Mouse (Mus musculus): ENCODE measurements around the gene Trappc6a. TPM values are rescaled to one million over a fixed set of nuclear protein-coding genes. Genes with fewer than 3 reads are reported as not detected.

The Trappc6a gene
- polyA plus RNA-seq, 1 experiment from 2014 or later: 94.2 TPM

GRCm38 (mm10) chr7:19563884-19564283 lies 55.7 kb downstream of the Trappc6a start:
- peaks cover 5% of the 10 kb centered on the region for H3K9me3 ChIP-seq (ENCODE audit: low read length)
- H3K36me3 ChIP-seq (ENCODE audit: insufficient read depth, low read length): peaks cover 19% of the 10 kb centered on the region
- H3K4me2 ChIP-seq (replicated peaks; ENCODE audit: low read depth, low read length): no peak overlapping the region
- H3K27ac ChIP-seq (ENCODE audit: low read length): no peak overlapping the region
- WGBS: 81% methylated on average over 3 of the region's 3 CpGs
- H3K4me3 ChIP-seq (ENCODE audit: low read length): no peak overlapping the region
- peaks cover 29% of the 10 kb centered on the region for H3K4me1 ChIP-seq (ENCODE audit: insufficient read depth, low read length)
- H3K9ac ChIP-seq (replicated peaks; ENCODE audit: low read length): no peak overlapping the region; the same call in 1 of the 2 replicates
- no peaks in the 10 kb centered on the region for H3K27me3 ChIP-seq (ENCODE audit: insufficient read depth, low read length)
- ATAC-seq (ENCODE audit: low FRiP score, low TSS enrichment): no peak

GRCm38 (mm10) chr7:19564455-19564854 lies 56.3 kb downstream of the Trappc6a start:
- WGBS: 94% methylated on average over 4 of the region's 4 CpGs
- H3K27ac ChIP-seq (ENCODE audit: low read length): no peak overlapping the region
- H3K36me3 ChIP-seq (ENCODE audit: insufficient read depth, low read length): peaks cover 24% of the 10 kb centered on the region
- ATAC-seq (ENCODE audit: low FRiP score, low TSS enrichment): no peak
- H3K9me3 ChIP-seq (ENCODE audit: low read length): peaks cover 5% of the 10 kb centered on the region
- peaks cover 23% of the 10 kb centered on the region for H3K4me1 ChIP-seq (ENCODE audit: insufficient read depth, low read length)
- no peak overlapping the region for H3K4me2 ChIP-seq (replicated peaks; ENCODE audit: low read depth, low read length)
- no peak overlapping the region for H3K9ac ChIP-seq (replicated peaks; ENCODE audit: low read length)
- no peak overlapping the region for H3K4me3 ChIP-seq (ENCODE audit: low read length)
- H3K27me3 ChIP-seq (ENCODE audit: insufficient read depth, low read length): no peaks in the 10 kb centered on the region

Other genes starting within 250 kb of the Trappc6a start
- gene Vasp, start 236.6 kb upstream of the Trappc6a start, polyA plus RNA-seq (2015; fragmentation: Nextera tagmentation; extraction: Ambion mirVana): 81.0 and 86.9 TPM in 2 replicates
- 0.22 TPM in 1 of 2 replicates, not detected in the other for gene Ppm1n, start 228.3 kb upstream of the Trappc6a start, polyA plus RNA-seq (2015; fragmentation: Nextera tagmentation; extraction: Ambion mirVana)
- 8.0 and 9.4 TPM in 2 replicates for gene Rtn2, start 225.8 kb upstream of the Trappc6a start, polyA plus RNA-seq (2015; fragmentation: Nextera tagmentation; extraction: Ambion mirVana)
- gene Fosb, start 198.3 kb upstream of the Trappc6a start, polyA plus RNA-seq (2015; fragmentation: Nextera tagmentation; extraction: Ambion mirVana): 0.17 and 0.22 TPM in 2 replicates
- gene Ercc1, start 163.6 kb upstream of the Trappc6a start, polyA plus RNA-seq (2015; fragmentation: Nextera tagmentation; extraction: Ambion mirVana): 81.8 and 86.1 TPM in 2 replicates
- 25.0 and 27.7 TPM in 2 replicates for gene Cd3eap, start 148.9 kb upstream of the Trappc6a start, polyA plus RNA-seq (2015; fragmentation: Nextera tagmentation; extraction: Ambion mirVana)
- gene Ppp1r13l, start 148.6 kb upstream of the Trappc6a start, polyA plus RNA-seq (2015; fragmentation: Nextera tagmentation; extraction: Ambion mirVana): 3.3 and 4.0 TPM in 2 replicates
- gene Ercc2, start 126.4 kb upstream of the Trappc6a start, polyA plus RNA-seq (2015; fragmentation: Nextera tagmentation; extraction: Ambion mirVana): 16.7 and 19.0 TPM in 2 replicates
- 7.0 and 8.5 TPM in 2 replicates for gene Klc3, start 104.3 kb upstream of the Trappc6a start, polyA plus RNA-seq (2015; fragmentation: Nextera tagmentation; extraction: Ambion mirVana)
- 18.6 and 28.2 TPM in 2 replicates for gene Ckm, start 103.6 kb upstream of the Trappc6a start, polyA plus RNA-seq (2015; fragmentation: Nextera tagmentation; extraction: Ambion mirVana)
- 6.8 and 6.9 TPM in 2 replicates for gene Mark4, start 49.6 kb upstream of the Trappc6a start, polyA plus RNA-seq (2015; fragmentation: Nextera tagmentation; extraction: Ambion mirVana)
- 2.9 and 3.8 TPM in 2 replicates for gene Exoc3l2, start 45.1 kb upstream of the Trappc6a start, polyA plus RNA-seq (2015; fragmentation: Nextera tagmentation; extraction: Ambion mirVana)
- gene Bloc1s3, start within 50 bp of the Trappc6a start, polyA plus RNA-seq (2015; fragmentation: Nextera tagmentation; extraction: Ambion mirVana): 1.8 and 2.2 TPM in 2 replicates
- 0.11 and 0.14 TPM in 2 replicates for gene Nkpd1, start 9.4 kb downstream of the Trappc6a start, polyA plus RNA-seq (2015; fragmentation: Nextera tagmentation; extraction: Ambion mirVana)
- 21.9 and 23.9 TPM in 2 replicates for gene Ppp1r37, start 54.7 kb downstream of the Trappc6a start, polyA plus RNA-seq (2015; fragmentation: Nextera tagmentation; extraction: Ambion mirVana)
- 0.46 and 0.71 TPM in 2 replicates for gene Zfp296, start 68.9 kb downstream of the Trappc6a start, polyA plus RNA-seq (2015; fragmentation: Nextera tagmentation; extraction: Ambion mirVana)
- gene Gemin7, start 69.2 kb downstream of the Trappc6a start, polyA plus RNA-seq (2015; fragmentation: Nextera tagmentation; extraction: Ambion mirVana): 169 and 183 TPM in 2 replicates
- 52.6 and 55.8 TPM in 2 replicates for gene Clasrp, start 96.1 kb downstream of the Trappc6a start, polyA plus RNA-seq (2015; fragmentation: Nextera tagmentation; extraction: Ambion mirVana)
- 10.6 and 10.7 TPM in 2 replicates for gene Relb, start 121.0 kb downstream of the Trappc6a start, polyA plus RNA-seq (2015; fragmentation: Nextera tagmentation; extraction: Ambion mirVana)
- 90.9 and 94.6 TPM in 2 replicates for gene Clptm1, start 156.6 kb downstream of the Trappc6a start, polyA plus RNA-seq (2015; fragmentation: Nextera tagmentation; extraction: Ambion mirVana)
- 2.8 and 4.7 TPM in 2 replicates for gene Apoc2, start 169.5 kb downstream of the Trappc6a start, polyA plus RNA-seq (2015; fragmentation: Nextera tagmentation; extraction: Ambion mirVana)
- 1.1 TPM in 1 of 2 replicates, not detected in the other for gene Gm44805, start 173.0 kb downstream of the Trappc6a start, polyA plus RNA-seq (2015; fragmentation: Nextera tagmentation; extraction: Ambion mirVana)
- gene Apoc4, start 173.1 kb downstream of the Trappc6a start, polyA plus RNA-seq (2015; fragmentation: Nextera tagmentation; extraction: Ambion mirVana): 1.6 and 2.2 TPM in 2 replicates
- gene Apoc1, start 184.3 kb downstream of the Trappc6a start, polyA plus RNA-seq (2015; fragmentation: Nextera tagmentation; extraction: Ambion mirVana): 13.4 and 16.1 TPM in 2 replicates
- gene Apoe, start 190.8 kb downstream of the Trappc6a start, polyA plus RNA-seq (2015; fragmentation: Nextera tagmentation; extraction: Ambion mirVana): 291 and 312 TPM in 2 replicates
- gene Tomm40, start 207.0 kb downstream of the Trappc6a start, polyA plus RNA-seq (2015; fragmentation: Nextera tagmentation; extraction: Ambion mirVana): 136 and 153 TPM in 2 replicates
- gene Nectin2, start 242.1 kb downstream of the Trappc6a start, polyA plus RNA-seq (2015; fragmentation: Nextera tagmentation; extraction: Ambion mirVana): 150 and 157 TPM in 2 replicates

Data from kidney, embryonic 16.5 days (tissue).